Mouse (Mus musculus): Measurements from ENCODE around the gene Bicc1.

The Bicc1 gene

DNA sequence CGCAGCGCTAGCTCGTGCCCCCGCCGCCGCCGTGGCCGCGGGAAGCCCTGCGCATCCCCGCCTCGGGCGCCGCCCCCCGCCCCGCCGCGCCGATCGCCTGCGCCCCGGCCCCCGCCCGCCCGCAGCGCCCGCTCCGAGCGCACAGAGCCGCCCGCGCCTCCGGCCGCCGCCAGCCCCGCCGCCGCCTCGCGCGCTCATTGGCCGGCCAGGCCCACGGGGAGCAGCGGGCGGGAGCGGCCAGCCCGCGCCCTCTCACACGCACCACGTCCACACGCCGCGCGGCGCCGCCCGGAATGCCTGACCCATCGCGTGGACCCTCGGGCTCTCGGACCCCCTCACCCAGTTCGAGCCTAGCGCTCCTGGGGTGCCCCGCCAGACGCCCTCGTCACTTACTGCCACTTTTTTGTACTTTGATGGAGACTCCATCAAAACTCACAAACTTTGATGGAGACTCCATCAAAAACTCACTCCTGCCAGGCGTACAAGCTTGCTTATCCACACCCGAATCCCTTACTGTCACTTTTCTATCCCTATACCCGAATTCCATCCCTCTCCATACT is at the start of gene Bicc1:
Gene Bicc1 (minus strand): TSS at position 25 of the 560 bp plus-strand sequence.
- no peak for TF ChIP-seq GATA4 (IDR thresholded peaks at IDR 0.05; ENCODE audit: insufficient replicate concordance, low read length)

- TF ChIP-seq GATA4 (IDR thresholded peaks at IDR 0.05; ENCODE audit: insufficient replicate concordance, low read length), result no peak
Observed at GRCm38 (mm10) chr10:71201512-71201911, 42.0 kb upstream of the Bicc1 start.

DNA sequence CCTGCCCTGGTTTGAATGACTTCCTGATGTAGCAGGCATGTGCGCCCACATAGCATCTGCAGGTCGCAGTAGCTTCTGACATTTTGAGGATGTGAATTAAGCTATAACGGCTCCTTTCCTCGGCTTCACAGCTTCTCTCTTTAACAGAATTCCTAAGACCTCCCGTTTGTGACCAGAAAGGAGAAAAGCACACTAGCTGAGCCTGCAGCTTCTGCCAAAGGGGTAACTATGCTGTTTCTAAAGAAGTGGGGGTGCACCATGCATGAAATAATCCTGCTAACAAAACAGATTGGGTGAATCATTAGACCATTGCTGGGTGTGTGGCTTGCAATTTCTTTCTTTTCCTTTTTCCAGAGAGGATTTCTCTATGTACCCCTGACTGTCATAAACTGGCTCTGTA is 41.5 kb upstream of the Bicc1 start:
- no peak for TF ChIP-seq GATA4 (IDR thresholded peaks at IDR 0.05; ENCODE audit: insufficient replicate concordance, low read length)

DNA sequence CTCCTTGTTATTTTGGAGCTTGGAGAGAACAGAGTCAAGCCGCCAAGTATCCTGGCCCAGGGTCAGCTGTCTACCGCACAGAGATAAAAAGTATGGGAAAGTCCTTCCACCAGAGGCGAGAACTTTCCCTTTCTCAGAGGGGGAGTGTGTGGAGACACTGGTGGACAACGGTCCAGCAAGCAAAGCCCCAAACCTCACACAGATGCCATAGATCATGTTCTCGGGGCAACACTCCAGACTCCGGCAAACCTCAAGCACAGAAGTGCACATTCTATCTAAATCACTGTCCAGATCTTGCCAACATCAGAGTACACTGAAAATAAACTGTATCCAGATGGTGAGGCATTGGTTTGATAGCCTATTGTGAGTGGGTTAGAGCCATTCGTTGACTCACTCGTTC is 39.2 kb upstream of the Bicc1 start:
- no peak for TF ChIP-seq GATA4 (IDR thresholded peaks at IDR 0.05; ENCODE audit: insufficient replicate concordance, low read length)

DNA sequence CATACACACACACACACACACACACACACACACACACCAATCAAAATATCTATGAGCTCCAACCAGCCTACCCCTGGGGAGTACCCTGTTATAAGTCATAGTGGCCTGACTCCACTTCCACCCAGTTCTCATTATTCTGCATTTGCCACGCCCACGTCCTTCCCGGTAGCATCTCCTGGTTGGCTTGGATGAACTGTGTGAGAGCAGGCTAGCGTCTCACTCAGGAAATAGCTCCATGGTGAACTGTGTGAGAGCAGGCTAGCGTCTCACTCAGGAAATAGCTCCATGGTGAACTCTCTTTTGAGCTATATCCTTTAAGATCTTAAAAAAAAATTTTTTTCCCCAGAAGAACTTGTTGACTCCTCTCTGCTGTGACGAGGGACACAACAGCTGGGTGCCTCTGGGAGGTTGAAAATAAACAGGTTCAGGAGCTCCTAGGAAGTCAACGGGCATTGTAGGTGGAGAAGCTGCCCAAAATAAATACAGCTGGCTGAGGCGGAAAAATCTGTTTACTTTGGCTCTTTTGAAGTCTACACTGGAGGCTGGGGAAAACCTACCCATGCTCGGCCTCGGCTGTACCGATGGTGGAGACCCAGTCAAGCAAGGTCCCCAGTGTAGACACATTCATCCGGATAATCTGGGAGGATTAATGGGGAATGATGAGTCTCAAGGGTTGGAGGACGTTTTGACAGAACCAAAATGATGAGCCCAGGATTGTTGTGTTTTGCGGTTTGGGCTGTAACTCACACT is 37.7 kb upstream of the Bicc1 start:
- TF ChIP-seq GATA4 (IDR thresholded peaks at IDR 0.05; ENCODE audit: insufficient replicate concordance, low read length), result no peak

GRCm38 (mm10) chr10:71195501-71195900 is 36.0 kb upstream of the Bicc1 start:
- no peak for TF ChIP-seq GATA4 (IDR thresholded peaks at IDR 0.05; ENCODE audit: insufficient replicate concordance, low read length)

- TF ChIP-seq GATA4 (IDR thresholded peaks at IDR 0.05; ENCODE audit: insufficient replicate concordance, low read length), result no peak
Observed at GRCm38 (mm10) chr10:71194713-71195112, 35.2 kb upstream of the Bicc1 start.

DNA sequence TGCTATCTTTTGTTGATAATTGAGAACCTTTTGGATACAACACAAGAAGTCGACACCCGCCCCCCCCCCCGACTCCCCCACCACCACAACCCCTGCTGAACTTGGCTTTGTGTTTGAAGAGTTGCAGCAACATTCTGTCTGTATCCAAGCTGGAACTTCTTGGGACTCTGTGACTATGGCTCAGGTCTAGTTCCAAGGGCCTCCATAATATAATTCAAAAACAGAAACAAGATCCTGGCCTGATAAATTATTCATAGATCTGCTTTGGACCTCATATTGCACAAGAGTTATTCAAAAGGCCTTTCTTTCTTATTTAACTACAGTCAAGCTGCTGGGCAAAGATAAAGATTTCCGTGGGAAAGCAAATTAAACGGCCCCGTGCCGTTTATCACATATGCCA is 33.8 kb upstream of the Bicc1 start:
- TF ChIP-seq GATA4 (IDR thresholded peaks at IDR 0.05; ENCODE audit: insufficient replicate concordance, low read length), result no peak

DNA sequence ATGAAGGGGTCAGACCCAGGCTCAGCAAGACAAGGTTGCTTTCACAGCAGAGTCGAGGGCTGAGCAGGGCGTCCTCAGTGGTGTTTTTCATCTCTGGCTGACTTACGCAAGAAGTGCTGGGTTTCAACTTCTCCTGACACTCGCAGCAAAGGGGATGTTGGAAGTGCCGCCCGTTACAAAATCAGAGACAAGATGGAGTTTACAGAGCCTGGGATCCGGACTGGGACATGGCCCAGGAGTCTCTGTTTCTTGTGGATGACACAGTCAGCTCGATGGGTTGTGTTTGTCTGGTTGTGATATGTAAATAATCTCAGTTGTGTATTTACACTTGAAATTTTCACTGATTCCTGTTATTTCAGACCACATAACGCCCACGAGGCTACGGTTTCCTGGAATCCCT is 33.4 kb upstream of the Bicc1 start:
- TF ChIP-seq GATA4 (IDR thresholded peaks at IDR 0.05; ENCODE audit: insufficient replicate concordance, low read length), result no peak

GRCm38 (mm10) chr10:71188681-71189080 is 29.2 kb upstream of the Bicc1 start:
- no peak for TF ChIP-seq GATA4 (IDR thresholded peaks at IDR 0.05; ENCODE audit: insufficient replicate concordance, low read length)

GRCm38 (mm10) chr10:71185059-71185458 is 25.6 kb upstream of the Bicc1 start:
- TF ChIP-seq GATA4 (IDR thresholded peaks at IDR 0.05; ENCODE audit: insufficient replicate concordance, low read length), result no peak

DNA sequence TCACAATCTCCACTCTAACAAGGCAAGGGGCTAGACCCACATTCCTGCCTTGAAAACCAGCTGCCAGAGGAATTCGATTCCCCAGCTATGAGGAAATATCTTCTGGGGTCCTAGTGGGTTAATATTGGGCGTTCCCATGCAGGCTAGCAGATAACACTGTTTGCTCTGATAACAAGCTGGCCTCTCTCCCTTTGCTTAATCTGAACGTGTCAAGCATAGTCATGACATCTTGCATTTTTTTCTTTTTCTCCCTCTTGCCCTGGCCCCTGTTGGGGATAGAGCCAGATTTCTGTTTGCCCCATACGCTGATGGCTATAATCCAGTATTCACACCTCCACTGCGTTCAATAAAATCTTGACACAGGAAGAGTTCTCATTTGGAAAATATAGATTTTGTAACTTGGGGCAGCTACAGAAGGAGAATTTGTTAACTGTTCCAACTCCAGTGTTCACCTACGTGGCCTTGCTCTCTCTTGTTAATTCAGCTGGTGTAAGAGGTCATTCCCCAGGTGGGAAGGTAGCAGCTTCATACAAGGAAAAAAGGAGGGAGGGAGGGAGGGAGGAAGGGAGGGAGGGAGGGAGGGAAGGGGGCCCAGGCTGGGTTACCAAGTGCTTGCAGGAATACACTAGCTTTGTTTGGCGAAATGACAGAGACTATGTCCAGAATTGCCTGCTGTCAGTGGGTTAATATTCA is 24.0 kb upstream of the Bicc1 start:
- peak; percentile 98 for TF ChIP-seq GATA4 (IDR thresholded peaks at IDR 0.05; ENCODE audit: insufficient replicate concordance, low read length)

GRCm38 (mm10) chr10:71181931-71182330 is 22.4 kb upstream of the Bicc1 start:
- no peak for TF ChIP-seq GATA4 (IDR thresholded peaks at IDR 0.05; ENCODE audit: insufficient replicate concordance, low read length)

GRCm38 (mm10) chr10:71181091-71181490 is 21.6 kb upstream of the Bicc1 start:
- TF ChIP-seq GATA4 (IDR thresholded peaks at IDR 0.05; ENCODE audit: insufficient replicate concordance, low read length), result no peak

DNA sequence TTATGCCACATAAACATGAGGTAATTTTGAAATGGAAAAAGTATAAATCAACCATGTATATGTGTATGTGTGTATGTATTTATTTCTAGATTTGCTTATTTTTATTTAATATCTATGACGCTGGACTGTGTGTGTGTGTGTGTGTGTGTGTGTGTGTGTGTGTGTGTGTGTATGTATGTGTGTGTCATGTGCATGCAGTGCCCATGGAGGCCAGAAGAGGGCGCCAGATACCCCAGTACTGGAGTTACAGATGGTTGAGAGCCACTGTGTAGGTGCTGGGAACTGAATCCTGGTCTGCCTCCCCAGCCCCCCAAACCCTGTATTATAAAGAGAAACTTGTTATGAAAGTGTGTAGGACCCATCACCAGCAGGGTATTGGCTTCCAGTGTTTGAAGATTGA is 20.6 kb upstream of the Bicc1 start:
- TF ChIP-seq GATA4 (IDR thresholded peaks at IDR 0.05; ENCODE audit: insufficient replicate concordance, low read length), result no peak

DNA sequence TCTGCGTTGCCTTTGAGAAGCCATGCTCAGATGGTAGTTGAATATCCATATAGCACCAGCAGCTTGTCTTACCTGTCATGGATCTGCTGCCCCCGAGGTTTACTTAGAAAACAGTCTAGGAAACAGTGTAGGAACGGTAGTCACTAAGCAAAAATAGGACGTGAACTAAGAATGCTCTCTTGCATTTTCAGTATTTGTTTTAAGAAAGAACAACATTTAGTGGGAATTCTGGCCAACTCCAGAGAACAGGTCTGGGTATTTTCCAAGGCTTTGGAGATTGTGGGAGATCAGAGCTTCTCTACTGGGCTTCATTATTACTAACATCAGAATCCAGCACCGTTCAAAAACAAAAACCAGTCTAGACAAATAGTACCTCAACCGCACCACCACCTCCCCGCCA is 17.7 kb upstream of the Bicc1 start:
- no peak for TF ChIP-seq GATA4 (IDR thresholded peaks at IDR 0.05; ENCODE audit: insufficient replicate concordance, low read length)

Data from liver, adult (tissue).